Mouse (Mus musculus): ENCODE results near the gene Tenm4.
A peak's percentile ranks its signal among the peaks of the same experiment; 100 is the strongest.

Tenm4 gene

DNA sequence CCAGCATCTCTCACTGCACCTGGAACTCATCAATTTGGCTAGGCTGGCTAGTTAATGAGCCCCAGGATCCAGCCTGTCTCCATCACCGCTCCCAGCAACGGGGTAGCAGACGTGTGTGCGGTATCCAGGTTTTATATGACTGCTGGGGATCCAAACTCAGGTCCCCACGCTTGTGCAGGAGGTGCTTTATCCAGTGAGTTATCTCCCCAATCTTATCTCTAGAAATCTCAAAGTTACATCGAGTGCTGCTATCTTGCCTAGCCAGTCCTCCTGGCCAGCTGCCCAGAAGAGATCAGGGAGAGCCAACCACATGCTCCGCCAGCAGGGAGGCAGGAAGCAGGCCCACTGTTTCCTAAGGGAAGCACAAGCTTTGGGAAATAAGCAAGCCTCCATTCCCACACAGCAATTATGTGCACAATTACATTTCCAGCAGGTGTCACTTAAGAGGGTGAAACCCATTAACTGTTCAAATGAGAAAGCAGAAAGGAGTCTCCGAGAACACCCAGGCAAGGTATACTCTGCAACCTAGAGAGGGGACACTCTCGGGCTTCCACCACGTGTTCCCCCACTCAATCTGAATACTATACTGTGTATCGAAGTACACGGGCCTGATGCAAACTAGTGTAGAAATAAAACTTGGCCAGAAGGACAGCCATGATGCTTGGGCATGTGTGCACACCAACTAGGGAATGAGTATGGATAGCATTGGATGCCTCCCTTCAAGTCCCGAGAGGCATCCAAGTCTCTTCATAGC is 246.4 kb downstream of the Tenm4 start:
- DNase-seq: peak; percentile 25 to 50

DNA sequence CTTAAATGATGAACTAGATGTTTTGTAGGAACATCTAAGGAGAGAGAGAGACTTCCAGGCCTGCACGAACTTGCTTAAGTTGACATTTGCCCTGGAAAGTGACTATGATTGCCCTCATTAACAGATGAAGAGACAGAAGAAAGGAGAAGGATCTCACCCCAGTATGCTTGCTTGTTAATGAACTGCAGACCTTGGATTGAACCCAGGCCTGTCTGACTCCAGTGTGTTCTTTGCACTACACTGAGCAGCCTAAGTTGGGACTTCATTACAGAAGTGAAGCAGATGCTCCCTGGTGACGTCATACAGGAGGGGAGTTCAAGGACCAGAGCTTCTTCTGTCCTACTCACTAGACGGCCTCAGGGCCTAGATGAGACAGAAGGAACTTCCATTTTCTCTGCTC is 247.1 kb downstream of the Tenm4 start:
- no peak for DNase-seq

- no peak for DNase-seq
Measured at GRCm38 (mm10) chr7:96420045-96420444, 249.0 kb downstream of the Tenm4 start.

- DNase-seq: peak; percentile 43 to 61
Measured at GRCm38 (mm10) chr7:96420926-96421605, 250.0 kb downstream of the Tenm4 start.

GRCm38 (mm10) chr7:96426954-96427353 is 255.9 kb downstream of the Tenm4 start:
- DNase-seq: no peak

GRCm38 (mm10) chr7:96433307-96433706 is 262.3 kb downstream of the Tenm4 start:
- no peak for DNase-seq

DNA sequence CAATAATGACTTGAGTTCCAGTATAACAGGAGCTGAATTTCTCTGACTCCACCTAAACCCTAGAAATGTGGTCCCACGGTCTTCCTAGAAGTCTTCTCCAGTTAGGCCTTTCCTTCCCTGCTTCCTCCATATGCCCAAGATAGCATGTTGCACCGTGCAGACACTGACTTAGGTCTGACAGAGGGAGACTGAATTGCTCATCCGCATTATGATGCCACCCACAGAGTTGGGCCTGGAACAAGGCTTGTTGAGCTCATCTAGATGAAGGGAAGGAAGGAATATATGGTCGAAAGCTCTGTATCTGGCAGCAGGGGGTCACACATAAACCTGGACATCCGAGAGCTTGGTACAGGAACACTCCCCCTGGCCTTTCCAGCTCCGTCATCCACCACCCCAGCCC is 267.3 kb downstream of the Tenm4 start:
- DNase-seq: no peak

GRCm38 (mm10) chr7:96440161-96440707 is 269.2 kb downstream of the Tenm4 start:
- no peak for DNase-seq

DNA sequence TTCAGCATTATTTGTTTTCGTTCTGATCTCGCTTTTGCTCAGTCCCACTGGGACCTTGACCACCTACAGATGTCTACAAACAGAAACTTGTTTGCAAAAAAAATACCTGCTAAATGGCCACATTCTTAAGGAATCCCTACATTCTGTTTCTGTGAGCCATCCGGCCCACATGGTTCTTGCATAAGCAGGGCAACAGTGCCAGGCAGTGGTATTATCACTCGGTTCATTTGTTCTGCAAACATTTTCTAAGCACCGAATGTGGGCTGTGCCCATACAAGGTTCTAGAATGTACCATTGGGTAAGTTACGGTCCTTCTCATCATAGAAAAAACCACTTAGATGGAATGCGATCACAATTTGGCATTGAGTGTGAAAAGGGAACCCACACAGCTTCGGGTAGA is 274.7 kb downstream of the Tenm4 start:
- peak in 1 of 2 experiments; percentile 2 for DNase-seq

DNA sequence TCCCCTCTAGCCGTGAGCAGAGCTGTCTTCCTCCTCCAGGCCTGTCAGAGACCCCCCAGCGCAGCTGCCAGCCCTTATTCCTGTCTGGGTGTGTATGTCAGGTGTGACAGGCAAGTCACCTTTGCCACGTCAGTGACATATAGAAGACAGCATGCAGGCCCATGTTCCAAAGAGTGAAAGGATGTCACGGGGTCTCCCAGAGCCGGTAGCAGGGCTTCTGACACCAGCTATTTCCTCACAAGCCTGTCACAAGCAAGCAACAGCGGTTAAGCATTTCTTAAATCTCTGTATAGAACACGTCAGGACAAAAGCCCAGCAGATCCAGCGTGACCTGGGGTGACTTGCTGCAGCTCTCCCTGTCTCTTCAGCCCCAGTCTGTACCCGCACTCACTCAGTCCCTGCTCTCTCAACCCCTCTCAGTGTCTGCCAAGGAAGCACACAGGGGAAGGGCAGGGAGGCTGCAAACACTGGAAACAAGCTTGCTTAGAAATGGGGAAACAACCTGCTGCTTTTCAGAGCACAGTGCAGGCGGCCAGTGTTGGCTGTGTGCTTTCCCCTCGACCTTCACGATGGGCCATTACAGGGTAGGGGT is 276.9 kb downstream of the Tenm4 start:
- no peak for DNase-seq

GRCm38 (mm10) chr7:96455957-96456356 is 284.9 kb downstream of the Tenm4 start:
- DNase-seq: no peak

GRCm38 (mm10) chr7:96456618-96457017 is 285.6 kb downstream of the Tenm4 start:
- no peak for DNase-seq

DNA sequence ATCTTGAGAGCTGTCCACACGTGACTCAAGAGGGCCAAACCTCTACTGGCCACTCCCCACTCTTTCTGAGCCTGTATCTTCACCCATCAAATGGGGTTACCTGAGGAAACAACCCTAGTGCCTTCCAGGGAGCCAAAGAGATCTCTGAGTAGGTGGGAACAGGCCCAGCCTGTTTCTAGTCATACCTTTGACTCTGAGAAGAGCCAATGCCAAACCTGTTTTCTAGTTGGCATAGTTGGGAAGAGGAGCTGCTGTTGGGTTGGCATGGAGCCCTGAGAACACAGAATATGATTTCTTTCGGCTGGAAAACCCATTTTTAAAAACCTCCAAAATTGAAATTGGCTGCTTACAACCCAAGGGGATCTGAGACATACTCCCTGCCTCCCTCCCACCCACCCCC is 286.8 kb downstream of the Tenm4 start:
- DNase-seq: no peak

DNA sequence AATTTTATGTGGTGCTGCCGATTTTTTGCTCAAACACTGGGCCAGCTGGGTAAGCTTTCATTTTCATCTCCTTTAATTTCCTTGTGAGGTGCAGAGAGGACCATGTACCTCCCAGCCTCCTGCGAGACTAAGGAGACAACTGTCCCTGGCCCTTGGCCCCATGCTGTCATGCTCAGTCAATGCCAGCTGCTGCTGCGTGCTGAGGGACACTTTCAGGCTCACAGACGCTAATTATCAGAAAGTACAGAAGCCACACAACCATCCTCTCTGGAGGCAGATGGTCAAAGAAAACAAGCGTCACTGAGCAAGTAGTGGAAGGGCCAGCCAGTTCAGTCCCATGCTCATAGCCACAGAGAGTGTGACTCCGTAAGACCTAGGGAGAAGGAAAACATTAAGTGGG is 287.9 kb downstream of the Tenm4 start:
- DNase-seq: no peak

DNA sequence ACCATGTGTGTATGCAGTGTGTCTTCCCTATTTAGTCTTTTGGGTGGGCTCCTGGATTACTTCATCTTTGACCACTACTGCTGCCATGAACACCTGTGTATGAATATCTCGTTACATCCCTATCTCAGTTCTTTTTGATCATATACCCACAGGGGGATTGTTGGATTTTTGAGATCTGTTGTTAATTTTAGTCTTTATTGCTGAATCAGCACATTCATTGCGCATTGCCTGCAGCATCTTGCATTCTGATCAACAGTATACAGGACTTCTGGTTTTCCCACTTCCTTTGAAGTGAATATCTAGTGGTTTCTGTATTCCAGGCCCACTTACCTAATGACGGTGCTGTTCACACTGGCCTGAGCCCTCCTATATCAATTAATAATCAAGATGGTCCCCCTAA is 295.7 kb downstream of the Tenm4 start:
- DNase-seq: no peak

DNA sequence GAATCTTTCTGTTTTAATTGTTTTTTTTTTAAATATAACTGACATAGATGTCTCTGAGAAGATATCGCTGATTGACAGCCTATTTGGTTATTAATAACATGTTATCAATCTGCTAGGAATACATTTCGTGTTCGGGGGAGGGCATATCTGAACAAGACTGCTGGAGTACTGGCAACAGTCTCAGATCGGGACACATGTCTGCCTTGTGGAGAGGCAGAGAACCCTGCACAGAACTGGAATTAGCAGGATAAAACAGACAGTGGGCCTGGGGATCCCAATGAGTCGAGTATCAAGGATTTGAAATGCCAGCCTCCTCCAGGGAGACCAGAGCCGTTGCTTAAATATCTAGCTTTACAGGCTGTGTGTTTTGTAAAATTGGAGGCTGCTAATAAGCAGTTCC is 299.8 kb downstream of the Tenm4 start:
- DNase-seq: no peak

GRCm38 (mm10) chr7:96474560-96475089 is 303.6 kb downstream of the Tenm4 start:
- DNase-seq: no peak

GRCm38 (mm10) chr7:96476987-96477613 is 306.1 kb downstream of the Tenm4 start:
- no peak for DNase-seq

- DNase-seq: no peak
Measured at GRCm38 (mm10) chr7:96479139-96479538, 308.1 kb downstream of the Tenm4 start.

- no peak for DNase-seq
Measured at GRCm38 (mm10) chr7:96480351-96480983, 309.4 kb downstream of the Tenm4 start.

DNA sequence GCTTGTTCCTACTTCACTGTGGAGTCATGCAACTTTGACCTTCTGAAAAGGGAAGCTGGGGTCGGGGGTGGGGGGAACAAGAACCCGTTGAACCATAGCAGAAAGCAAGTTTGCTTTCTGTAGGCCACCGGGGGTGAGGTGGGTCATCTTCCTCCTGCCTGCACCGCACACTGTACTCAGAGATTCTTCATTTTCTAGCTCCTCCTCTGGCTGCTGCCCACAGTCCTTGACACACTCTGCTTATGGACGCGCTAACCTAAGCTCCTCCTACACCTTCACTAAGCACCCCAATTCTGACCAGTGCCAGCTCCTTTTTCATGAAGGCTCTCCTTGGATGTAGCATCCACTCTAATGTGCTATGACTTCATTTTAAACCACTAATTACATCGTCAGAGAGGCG is 311.9 kb downstream of the Tenm4 start:
- DNase-seq: no peak

- DNase-seq: no peak
Measured at GRCm38 (mm10) chr7:96484006-96484581, 313.0 kb downstream of the Tenm4 start.

Measured in lung, adult 18-20 months (tissue).